Mouse (Mus musculus) kidney, adult 2 months (tissue): ENCODE measurements around the gene Myo1c. TPM values are rescaled to one million over a fixed set of nuclear protein-coding genes. Genes with fewer than 3 reads are reported as not detected.
"Not testable (repeated sequence)": the region's sequence is repeated elsewhere in the genome, so short reads cannot be mapped to it uniquely, and the experiment has no call there.

Experiments used
- DNase-seq: peaks from one replicate; pipeline ENCODE4 v3.0.0; 2021
- H3K27ac ChIP-seq: fragments of 200-500 bp; 2 replicates; pipeline ENCODE4 v1.5.1; 2012; ENCODE audit warnings: low read depth, low read length, control low read depth, inconsistent platforms; ENCODE audit not compliant: insufficient read depth
- H3K27me3 ChIP-seq: fragments of 200-500 bp; replicated peaks from 2 replicates; pipeline ENCODE4 v1.6.1; 2012; ENCODE audit warnings: mild to moderate bottlenecking, moderate library complexity, low read length, inconsistent platforms; ENCODE audit not compliant: control insufficient read depth, insufficient read depth
- H3K36me3 ChIP-seq: fragments of 200-500 bp; 2 replicates; pipeline ENCODE4 v1.6.1; 2012; ENCODE audit warnings: mild to moderate bottlenecking, moderate library complexity, low read length, inconsistent platforms; ENCODE audit not compliant: control insufficient read depth, insufficient read depth
- H3K4me1 ChIP-seq: fragments of 200-500 bp; 2 replicates; pipeline ENCODE4 v1.6.1; 2011; ENCODE audit warnings: low read length; ENCODE audit not compliant: control insufficient read depth, insufficient read depth
- H3K4me3 ChIP-seq: fragments of 200-500 bp; 2 replicates; pipeline ENCODE4 v1.5.1; 2011; ENCODE audit warnings: mild to moderate bottlenecking, low read depth, low read length, control low read depth; ENCODE audit not compliant: insufficient read depth
- CTCF ChIP-seq: fragments of 200-500 bp; conservative IDR thresholded peaks from 2 replicates; pipeline ENCODE4 v1.5.1; 2011; ENCODE audit warnings: low read depth, mild to moderate bottlenecking, control low read depth, low read length, moderate library complexity, mixed read lengths; ENCODE audit not compliant: insufficient read depth, insufficient read length
- POLR2A ChIP-seq: fragments of 200-500 bp; IDR thresholded peaks from one replicate; pipeline ENCODE4 v1.6.1; 2011; ENCODE audit warnings: low read depth, low read length, control low read depth
- WGBS: fragments of 180-500 bp; shearing (Covaris S2); methylation state at CpG from one replicate; pipeline ENCODE4 v1.1.7; 2018; 5-methylcytosine and 5-hydroxymethylcytosine counted together
- polyA plus RNA-seq: library from polyadenylated mRNA; depleted of rRNA; stranded (reverse); fragments of >200 nt; gene quantifications from 2 replicates; pipeline ENCODE4 v1.2.3, GENCODE M21; 2012

The Myo1c gene
- polyA plus RNA-seq, 1 experiment: 88.9 TPM

DNA sequence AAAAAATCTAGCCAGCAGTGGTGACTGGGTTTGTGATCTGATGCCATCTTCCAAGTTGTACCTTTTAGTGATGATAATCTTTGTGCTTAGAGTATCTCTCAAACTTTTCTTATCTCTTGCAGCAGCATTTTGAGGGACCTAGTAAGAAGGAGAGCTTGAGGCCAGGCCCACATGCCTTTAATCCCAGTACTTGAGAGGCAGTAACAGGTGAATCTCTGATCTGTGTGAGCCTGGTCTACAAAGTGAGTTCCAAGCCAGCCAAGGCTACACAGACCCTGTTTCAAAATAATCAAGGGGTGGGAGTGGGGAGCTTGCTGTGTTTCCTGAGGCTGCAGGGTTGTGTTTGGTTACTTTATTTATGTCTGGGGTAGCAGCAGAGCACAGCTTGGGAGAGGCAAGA is 40.7 kb downstream of the Myo1c start:
- H3K36me3 ChIP-seq: peaks cover 2% of the 10 kb centered on the region; the same call in 1 of the 2 replicates
- H3K27ac ChIP-seq: no peak overlapping the region
- peaks cover 13% of the 10 kb centered on the region for H3K4me1 ChIP-seq
- TF ChIP-seq POLR2A: no peak
- no peak for TF ChIP-seq CTCF
- H3K4me3 ChIP-seq: no peak overlapping the region
- no peak for DNase-seq
- H3K27me3 ChIP-seq: no peaks in the 10 kb centered on the region

GRCm38 (mm10) chr11:75693570-75693969 is 43.3 kb downstream of the Myo1c start:
- H3K36me3 ChIP-seq: peaks cover 6% of the 10 kb centered on the region

GRCm38 (mm10) chr11:75697464-75697863 is 47.2 kb downstream of the Myo1c start:
- not testable (repeated sequence) for H3K4me3 ChIP-seq, DNase-seq, H3K4me1 ChIP-seq, H3K36me3 ChIP-seq, H3K27me3 ChIP-seq, H3K27ac ChIP-seq
- 92% methylated on average over 3 of the region's 3 CpGs for WGBS

More at GRCm38 (mm10) chr11:75693570-75693969, 43.3 kb downstream of the Myo1c start:
- H3K27ac ChIP-seq: no peak overlapping the region
- H3K4me1 ChIP-seq: no peaks in the 10 kb centered on the region
- 77% methylated on average over 5 of the region's 5 CpGs for WGBS
- H3K4me3 ChIP-seq: no peak overlapping the region
- no peak for DNase-seq
- H3K27me3 ChIP-seq: no peaks in the 10 kb centered on the region
- TF ChIP-seq POLR2A (no peak), CTCF (no peak)

GRCm38 (mm10) chr11:75700557-75700956 is 50.3 kb downstream of the Myo1c start:
- no peak overlapping the region for H3K27ac ChIP-seq
- TF ChIP-seq POLR2A: no peak
- TF ChIP-seq CTCF: no peak
- H3K4me1 ChIP-seq: no peaks in the 10 kb centered on the region
- DNase-seq: no peak
- no peaks in the 10 kb centered on the region for H3K27me3 ChIP-seq
- H3K36me3 ChIP-seq: peaks cover 11% of the 10 kb centered on the region
- 97% methylated on average over 5 of the region's 5 CpGs for WGBS
- no peak overlapping the region for H3K4me3 ChIP-seq

DNA sequence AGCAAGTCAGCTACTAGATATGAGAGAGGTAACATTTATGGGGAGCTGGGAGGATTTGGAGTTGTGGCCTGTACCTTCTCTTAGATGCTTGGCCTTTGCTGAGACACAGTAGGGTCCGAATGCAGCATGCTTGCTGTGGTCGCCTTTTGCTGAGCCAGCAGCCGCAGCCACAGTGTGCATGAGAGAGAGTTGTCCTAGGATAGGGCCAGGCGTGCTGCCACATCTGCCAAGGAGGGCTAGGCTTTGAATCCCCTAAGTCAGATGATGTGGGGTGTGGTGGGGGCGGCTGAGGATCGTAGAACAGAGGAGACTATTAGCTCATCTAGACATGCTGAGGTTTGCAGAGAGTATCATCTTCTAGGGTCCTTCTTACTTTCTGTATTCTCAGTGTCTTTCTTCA is 52.5 kb downstream of the Myo1c start:
- no peaks in the 10 kb centered on the region for H3K27me3 ChIP-seq
- H3K4me3 ChIP-seq: no peak overlapping the region
- H3K36me3 ChIP-seq: peaks cover 11% of the 10 kb centered on the region
- DNase-seq: no peak
- H3K4me1 ChIP-seq: no peaks in the 10 kb centered on the region
- 89% methylated on average over 6 of the region's 6 CpGs for WGBS
- no peak for TF ChIP-seq CTCF
- TF ChIP-seq POLR2A: no peak
- H3K27ac ChIP-seq: no peak overlapping the region

GRCm38 (mm10) chr11:75703748-75704147 is 53.4 kb downstream of the Myo1c start:
- peaks cover 8% of the 10 kb centered on the region for H3K36me3 ChIP-seq
- no peak overlapping the region for H3K4me3 ChIP-seq
- no peak for DNase-seq
- H3K4me1 ChIP-seq: no peaks in the 10 kb centered on the region
- WGBS: 87% methylated on average over 2 of the region's 2 CpGs
- TF ChIP-seq POLR2A (no peak), CTCF (no peak)
- no peaks in the 10 kb centered on the region for H3K27me3 ChIP-seq
- no peak overlapping the region for H3K27ac ChIP-seq

DNA sequence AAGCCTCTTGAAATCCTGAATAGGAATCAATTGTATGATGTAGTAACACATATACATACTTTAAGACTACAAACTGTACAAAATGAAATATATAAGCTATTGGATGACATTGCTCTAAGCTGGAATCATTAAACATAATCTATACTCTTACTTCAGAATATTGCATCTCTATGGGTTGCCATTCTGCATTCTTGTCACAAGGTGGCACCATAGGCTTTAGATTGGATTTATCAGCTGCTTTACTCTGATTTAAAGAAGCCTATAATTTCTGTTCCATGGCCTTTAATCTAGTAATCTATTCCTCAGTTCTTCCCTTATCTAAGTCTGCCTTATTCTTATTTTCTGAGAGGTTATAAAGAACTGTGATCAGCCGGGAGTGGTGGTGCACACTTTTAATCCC is 63.6 kb downstream of the Myo1c start:
- TF ChIP-seq POLR2A: no peak
- no peak for TF ChIP-seq CTCF
- no peaks in the 10 kb centered on the region for H3K27me3 ChIP-seq
- DNase-seq: peak; percentile 46
- H3K36me3 ChIP-seq: no peaks in the 10 kb centered on the region
- H3K4me1 ChIP-seq: no peaks in the 10 kb centered on the region
- no peak overlapping the region for H3K27ac ChIP-seq
- no peak overlapping the region for H3K4me3 ChIP-seq
- 94% methylated on average over 1 of the region's 1 CpGs for WGBS

DNA sequence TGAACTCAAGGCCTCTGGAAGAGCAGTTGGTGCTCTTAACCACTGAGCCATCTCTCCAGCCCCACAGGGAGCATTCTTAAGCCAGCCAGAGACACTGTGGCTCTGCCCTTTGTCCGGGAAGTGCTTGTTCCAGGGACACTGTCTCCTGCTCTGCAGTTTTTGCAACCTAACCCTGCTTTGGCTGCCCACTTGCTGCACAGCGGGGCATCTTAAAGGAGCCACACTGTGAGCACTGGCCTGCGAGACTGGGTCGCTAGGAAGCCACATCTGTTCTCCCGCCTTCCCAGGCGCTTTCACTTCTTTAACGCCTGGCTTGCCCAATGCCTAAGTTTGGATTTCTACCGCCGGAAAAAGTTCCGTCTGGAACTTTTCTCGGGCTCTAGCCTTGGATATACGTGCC is 65.3 kb downstream of the Myo1c start:
- 48% methylated on average over 12 of the region's 12 CpGs for WGBS
- no peak for DNase-seq
- Histone ChIP-seq H3K27me3 (no peaks in the 10 kb centered on the region), H3K4me3 (no peak overlapping the region), H3K36me3 (no peaks in the 10 kb centered on the region), H3K27ac (no peak overlapping the region), H3K4me1 (no peaks in the 10 kb centered on the region)
- TF ChIP-seq POLR2A: no peak
- no peak for TF ChIP-seq CTCF
